Mouse (Mus musculus) T-helper 17 cell (primary cell): ENCODE data around the gene Cers6.

Experiments
- in situ Hi-C, 2 experiments: fragments of 300-600 bp; cut with MboI, MseI; formaldehyde crosslinking; loops; 1 replicate in 1 of 2; 2 replicates in 1 of 2; pipeline ENCODE4 v1.15.1; 2025; ENCODE audit warnings: high pct_unique_total_duplicates in 2 of 2

The Cers6 gene

GRCm38 (mm10) chr2:69109246-69109645 lies 248.0 kb downstream of the Cers6 start:
- in situ Hi-C loops = no loop called here

- in situ Hi-C loops = no loop called here
Measured at GRCm38 (mm10) chr2:69109710-69110109, 248.5 kb downstream of the Cers6 start.

- in situ Hi-C loops = no loop called here
Measured at GRCm38 (mm10) chr2:69112609-69113008, 251.4 kb downstream of the Cers6 start.

- in situ Hi-C loops = no loop called here
Measured at GRCm38 (mm10) chr2:69113829-69114547, 252.7 kb downstream of the Cers6 start.

- in situ Hi-C loops = no loop called here
Measured at GRCm38 (mm10) chr2:69115921-69116320, 254.7 kb downstream of the Cers6 start.

GRCm38 (mm10) chr2:69116767-69117166 lies 255.5 kb downstream of the Cers6 start:
- in situ Hi-C loops = no loop called here

- in situ Hi-C loops = no loop called here
Measured at GRCm38 (mm10) chr2:69118994-69119393, 257.8 kb downstream of the Cers6 start.

- in situ Hi-C loops = no loop called here
Measured at GRCm38 (mm10) chr2:69119718-69120117, 258.5 kb downstream of the Cers6 start.

GRCm38 (mm10) chr2:69121681-69122080 lies 260.4 kb downstream of the Cers6 start:
- in situ Hi-C loops = no loop called here

- in situ Hi-C loops = no loop called here
Measured at GRCm38 (mm10) chr2:69125425-69125824, 264.2 kb downstream of the Cers6 start.

- in situ Hi-C loops = no loop called here
Measured at GRCm38 (mm10) chr2:69128321-69128720, 267.1 kb downstream of the Cers6 start.

- in situ Hi-C loops = no loop called here
Measured at GRCm38 (mm10) chr2:69128921-69129395, 267.7 kb downstream of the Cers6 start.

GRCm38 (mm10) chr2:69129425-69130210 lies 268.4 kb downstream of the Cers6 start:
- in situ Hi-C loops = no loop called here

- in situ Hi-C loops = no loop called here
Measured at GRCm38 (mm10) chr2:69132046-69132445, 270.8 kb downstream of the Cers6 start.

GRCm38 (mm10) chr2:69132488-69133040 lies 271.3 kb downstream of the Cers6 start:
- in situ Hi-C loops = no loop called here

GRCm38 (mm10) chr2:69134186-69134585 lies 272.9 kb downstream of the Cers6 start:
- in situ Hi-C loops = no loop called here

- in situ Hi-C loops = no loop called here
Measured at GRCm38 (mm10) chr2:69134937-69135336, 273.7 kb downstream of the Cers6 start.

- in situ Hi-C loops = no loop called here
Measured at GRCm38 (mm10) chr2:69135661-69136576, 274.7 kb downstream of the Cers6 start, which contains the start of gene Nostrin. Nostrin (plus strand) TSS chr2:69135800.

- in situ Hi-C loops = no loop called here
Measured at GRCm38 (mm10) chr2:69137406-69138084, 276.3 kb downstream of the Cers6 start.

- in situ Hi-C loops = no loop called here
Measured at GRCm38 (mm10) chr2:69138759-69139158, 277.5 kb downstream of the Cers6 start.

GRCm38 (mm10) chr2:69140215-69140614 lies 279.0 kb downstream of the Cers6 start:
- in situ Hi-C loops = no loop called here
